Mouse (Mus musculus) hindbrain, embryonic 15.5 days (tissue): Measurements from ENCODE around the gene Brsk2. TPM values are rescaled to one million over a fixed set of nuclear protein-coding genes. Genes with fewer than 3 reads are reported as not detected.

ENCODE experiments used
- ATAC-seq: fragments of 200-750 bp; cut with Nextera tagmentation; 2 replicates; pipeline ENCODE4 v1.8.0; 2017; ENCODE audit warnings: low read depth, moderate number of reproducible peaks, moderate TSS enrichment; ENCODE audit not compliant: low FRiP score
- H3K27ac ChIP-seq: fragments of 300-500 bp; sonication (generic); replicated peaks from 2 replicates; pipeline ENCODE4 v1.5.1; 2015; ENCODE audit warnings: mild to moderate bottlenecking, inconsistent platforms
- H3K27me3 ChIP-seq: fragments of 300-500 bp; sonication (generic); 2 replicates; pipeline ENCODE4 v1.6.1; 2015; ENCODE audit warnings: control low read depth, inconsistent platforms
- H3K36me3 ChIP-seq: fragments of 300-500 bp; sonication (generic); 2 replicates; pipeline ENCODE4 v1.6.1; 2015; ENCODE audit warnings: control low read depth, inconsistent platforms
- H3K4me1 ChIP-seq: fragments of 300-500 bp; sonication (generic); replicated peaks from 2 replicates; pipeline ENCODE4 v1.6.1; 2015; ENCODE audit warnings: control low read depth, inconsistent platforms
- H3K4me2 ChIP-seq: fragments of 300-500 bp; sonication (generic); 2 replicates; pipeline ENCODE4 v1.6.1; 2015; ENCODE audit warnings: moderate library complexity, mild to moderate bottlenecking, inconsistent platforms
- H3K4me3 ChIP-seq: fragments of 300-500 bp; sonication (generic); 2 replicates; pipeline ENCODE4 v1.5.1; 2015; ENCODE audit warnings: mild to moderate bottlenecking, inconsistent platforms
- H3K9ac ChIP-seq: fragments of 300-500 bp; sonication (generic); 2 replicates; pipeline ENCODE4 v1.6.1; 2015; ENCODE audit warnings: inconsistent platforms
- H3K9me3 ChIP-seq: fragments of 300-500 bp; sonication (generic); 2 replicates; pipeline ENCODE4 v1.6.1; 2016; ENCODE audit warnings: control low read depth, inconsistent platforms
- WGBS: fragments of 180-500 bp; shearing (Covaris S2); methylation state at CpG from one replicate; pipeline ENCODE4 v1.1.7; 2015; 5-methylcytosine and 5-hydroxymethylcytosine counted together
- polyA plus RNA-seq: library from polyadenylated mRNA; unstranded; fragments of >200 nt; fragmentation: Nextera tagmentation; extraction: Ambion mirVana; gene quantifications from 2 replicates; pipeline ENCODE4 v1.2.1, GENCODE M21; 2015

The Brsk2 gene
- polyA plus RNA-seq, 1 experiment from 2014 or later, result 23.1 TPM

GRCm38 (mm10) chr7:141934951-141935350 lies 14.6 kb upstream of the Brsk2 start:
- Histone ChIP-seq H3K4me1 (peaks cover 13% of the 10 kb centered on the region; the same call in 1 of the 2 replicates), H3K9ac (no peak overlapping the region), H3K4me2 (no peak overlapping the region), H3K4me3 (no peak overlapping the region), H3K27me3 (no peaks in the 10 kb centered on the region), H3K9me3 (no peaks in the 10 kb centered on the region), H3K27ac (peak overlapping the region; percentile 64), H3K36me3 (no peaks in the 10 kb centered on the region)
- no peak for ATAC-seq
- 54% methylated on average over 6 of the region's 6 CpGs for WGBS

DNA sequence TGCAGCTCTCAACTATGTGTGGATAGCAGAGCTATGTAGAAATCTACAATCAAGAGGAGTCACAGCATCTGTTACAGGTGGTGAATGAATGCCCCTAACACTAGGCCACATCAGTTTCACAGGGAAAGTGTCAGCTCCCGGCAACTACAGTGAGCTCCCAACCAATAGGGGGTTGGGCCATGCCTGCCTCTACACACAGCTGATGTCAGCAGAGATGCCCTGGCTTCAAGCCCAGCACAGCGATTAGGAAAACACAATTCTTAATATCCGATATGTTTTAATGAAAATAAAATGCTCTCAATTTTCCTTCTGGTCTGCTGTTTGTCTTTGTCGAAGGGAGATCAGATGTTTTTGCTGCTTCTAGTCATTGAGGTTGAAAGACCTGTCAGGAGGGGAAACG lies 6.1 kb upstream of the Brsk2 start:
- 51% methylated on average over 5 of the region's 5 CpGs for WGBS
- Histone ChIP-seq H3K9me3 (no peaks in the 10 kb centered on the region), H3K4me3 (no peak overlapping the region), H3K27me3 (no peaks in the 10 kb centered on the region), H3K9ac (no peak overlapping the region), H3K4me2 (no peak overlapping the region), H3K27ac (0 out of 2 replicates have a peak overlapping the region, but pooled peaks have one; percentile 5), H3K36me3 (no peaks in the 10 kb centered on the region), H3K4me1 (peaks cover 39% of the 10 kb centered on the region)
- no peak for ATAC-seq

DNA sequence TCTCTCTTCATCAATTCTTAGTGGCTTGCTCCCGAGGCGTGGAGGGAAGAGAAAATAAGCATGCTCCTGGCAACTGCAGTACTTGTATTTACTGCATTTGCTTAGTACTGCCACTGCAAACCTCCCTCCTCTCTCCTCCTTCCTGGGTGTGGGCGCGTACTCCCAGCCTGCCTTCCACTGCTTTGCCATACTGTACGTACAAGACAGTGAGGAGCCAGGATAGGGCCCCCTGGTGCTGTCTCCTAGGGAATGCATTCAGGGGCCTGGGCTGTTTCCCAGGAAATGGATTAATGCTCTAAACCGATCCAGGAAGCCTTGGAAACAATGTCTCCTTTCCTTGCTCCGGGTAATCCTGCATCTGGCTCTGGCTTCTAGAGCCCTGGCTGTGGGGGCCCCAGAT lies 3.6 kb upstream of the Brsk2 start:
- peak; percentile 43; the same call in 1 of the 2 replicates for ATAC-seq
- no peaks in the 10 kb centered on the region for H3K27me3 ChIP-seq
- H3K4me2 ChIP-seq, result peak overlapping the region; percentile 45
- H3K4me3 ChIP-seq, result peak overlapping the region; percentile 23
- peaks cover 48% of the 10 kb centered on the region for H3K4me1 ChIP-seq
- peak overlapping the region; percentile 76 for H3K27ac ChIP-seq
- H3K9ac ChIP-seq, result no peak overlapping the region
- H3K36me3 ChIP-seq, result no peaks in the 10 kb centered on the region
- no peaks in the 10 kb centered on the region for H3K9me3 ChIP-seq
- 7% methylated on average over 7 of the region's 7 CpGs for WGBS

DNA sequence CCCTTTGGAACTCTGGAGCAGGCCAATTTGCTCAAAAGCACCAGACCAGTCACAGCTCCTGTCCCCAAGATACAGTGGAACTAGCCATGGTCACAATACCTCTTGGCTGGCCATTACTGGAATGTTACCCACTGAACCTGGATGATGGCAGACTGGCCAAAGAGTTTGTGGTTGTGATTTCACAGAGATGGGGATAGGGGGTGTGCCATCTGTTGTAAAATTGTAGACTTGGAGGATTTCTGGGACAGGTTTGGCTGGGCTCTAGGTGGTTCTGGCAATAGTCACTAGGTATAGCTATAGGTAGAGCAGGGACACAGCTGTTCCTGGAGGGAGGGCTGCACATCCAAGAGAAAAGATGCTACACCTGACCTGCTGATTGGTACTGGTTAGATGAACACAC lies 2.0 kb upstream of the Brsk2 start:
- ATAC-seq, result no peak
- H3K4me3 ChIP-seq, result no peak overlapping the region
- no peaks in the 10 kb centered on the region for H3K27me3 ChIP-seq
- H3K36me3 ChIP-seq, result 0 out of 2 replicates have a peak, but pooled peaks cover 5% of the 10 kb centered on the region
- H3K9ac ChIP-seq, result no peak overlapping the region
- H3K4me2 ChIP-seq, result no peak overlapping the region
- no peaks in the 10 kb centered on the region for H3K9me3 ChIP-seq
- H3K4me1 ChIP-seq, result peaks cover 64% of the 10 kb centered on the region
- no peak overlapping the region for H3K27ac ChIP-seq

DNA sequence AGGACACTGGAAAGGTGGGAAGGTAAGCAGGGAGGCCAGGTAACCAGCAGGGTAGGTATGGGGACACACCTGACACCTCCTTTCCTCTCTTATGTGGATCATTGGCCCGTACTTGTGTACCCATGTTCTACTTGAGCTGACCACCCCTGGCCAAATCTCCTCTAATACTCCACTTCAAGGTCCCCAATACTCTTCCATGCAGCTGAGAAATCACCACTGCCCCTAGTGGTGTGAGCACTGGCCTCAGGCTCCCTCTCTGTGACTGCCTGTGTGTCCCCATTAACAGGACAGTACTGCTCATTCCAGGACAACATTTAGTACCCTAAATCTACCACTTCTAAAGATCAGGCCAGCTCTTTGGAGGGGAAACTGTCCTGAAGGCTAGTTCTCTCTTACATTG lies 1.5 kb upstream of the Brsk2 start:
- Histone ChIP-seq H3K36me3 (0 out of 2 replicates have a peak, but pooled peaks cover 5% of the 10 kb centered on the region), H3K27me3 (no peaks in the 10 kb centered on the region), H3K27ac (no peak overlapping the region; the same call in 1 of the 2 replicates), H3K9ac (no peak overlapping the region), H3K9me3 (no peaks in the 10 kb centered on the region), H3K4me2 (peak overlapping the region; percentile 80), H3K4me1 (peaks cover 66% of the 10 kb centered on the region), H3K4me3 (no peak overlapping the region)
- ATAC-seq, result no peak
- 85% methylated on average over 1 of the region's 1 CpGs for WGBS

- peaks cover 76% of the 10 kb centered on the region for H3K4me1 ChIP-seq
- H3K27ac ChIP-seq, result peak overlapping the region; percentile 97
- peak overlapping the region; percentile 80 for H3K4me2 ChIP-seq
- 0 out of 2 replicates have a peak, but pooled peaks cover 5% of the 10 kb centered on the region for H3K36me3 ChIP-seq
- peak overlapping the region; percentile 86 for H3K4me3 ChIP-seq
- WGBS, result under 1% methylated on average over 38 of the region's 54 CpGs
- H3K27me3 ChIP-seq, result no peaks in the 10 kb centered on the region
- H3K9me3 ChIP-seq, result no peaks in the 10 kb centered on the region
- ATAC-seq, result peak; percentile 47
- peak overlapping the region; percentile 93 for H3K9ac ChIP-seq
Observed at GRCm38 (mm10) chr7:141949799-141950103, 200 bp downstream of the Brsk2 start.

- H3K4me3 ChIP-seq, result peak overlapping the region; percentile 86
- under 1% methylated on average over 73 of the region's 84 CpGs for WGBS
- H3K9ac ChIP-seq, result peak overlapping the region; percentile 93
- peak overlapping the region; percentile 97 for H3K27ac ChIP-seq
- 0 out of 2 replicates have a peak, but pooled peaks cover 5% of the 10 kb centered on the region for H3K36me3 ChIP-seq
- H3K9me3 ChIP-seq, result no peaks in the 10 kb centered on the region
- ATAC-seq, result peak; percentile 24
- no peaks in the 10 kb centered on the region for H3K27me3 ChIP-seq
- peak overlapping the region; percentile 80 for H3K4me2 ChIP-seq
- peaks cover 81% of the 10 kb centered on the region for H3K4me1 ChIP-seq
Observed at GRCm38 (mm10) chr7:141950104-141951013, 808 bp downstream of the Brsk2 start.

DNA sequence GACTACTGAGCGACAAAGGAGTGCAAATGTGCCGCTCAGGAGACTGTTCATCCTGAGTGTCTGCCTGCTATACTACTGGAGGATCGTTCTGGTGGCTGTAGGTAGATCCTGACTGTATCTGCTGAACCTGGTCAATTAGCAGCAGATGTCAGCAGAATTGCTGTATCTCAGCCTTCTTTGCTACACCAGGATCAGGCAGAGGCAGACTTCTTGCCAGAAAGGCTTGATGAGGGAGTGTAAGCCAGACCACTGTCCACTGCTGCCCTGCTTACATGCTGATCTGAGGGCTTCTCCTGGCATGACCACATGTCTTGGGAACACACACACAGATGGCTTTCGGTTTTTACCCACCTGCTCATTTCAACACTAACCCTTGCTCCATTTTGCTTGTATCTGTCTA lies 2.3 kb downstream of the Brsk2 start:
- no peaks in the 10 kb centered on the region for H3K9me3 ChIP-seq
- 76% methylated on average over 4 of the region's 4 CpGs for WGBS
- H3K4me3 ChIP-seq, result peak overlapping the region; percentile 86
- ATAC-seq, result no peak
- peak overlapping the region; percentile 80 for H3K4me2 ChIP-seq
- peak overlapping the region; percentile 97 for H3K27ac ChIP-seq
- H3K4me1 ChIP-seq, result peaks cover 81% of the 10 kb centered on the region
- no peaks in the 10 kb centered on the region for H3K27me3 ChIP-seq
- peak overlapping the region; percentile 93 for H3K9ac ChIP-seq
- H3K36me3 ChIP-seq, result 0 out of 2 replicates have a peak, but pooled peaks cover 5% of the 10 kb centered on the region

DNA sequence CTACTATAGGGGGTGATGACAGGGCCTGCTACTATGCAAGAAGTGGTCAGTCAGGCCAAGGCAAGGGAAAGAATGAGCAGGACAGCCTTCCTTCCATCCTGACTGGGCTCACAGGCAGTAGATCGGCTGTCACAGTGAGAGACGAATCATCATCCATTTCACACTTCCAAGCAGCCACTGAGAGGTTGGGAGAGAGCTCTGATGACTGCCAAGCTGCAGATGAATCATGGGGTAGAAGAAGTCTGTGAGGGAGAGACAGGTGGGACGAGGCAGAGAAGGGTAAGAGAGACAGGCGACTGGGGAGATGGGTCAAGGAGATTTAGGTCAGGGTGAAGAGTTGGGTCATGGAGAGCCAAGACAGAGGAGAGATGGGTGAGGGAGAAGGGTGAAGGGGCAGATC lies 3.4 kb downstream of the Brsk2 start:
- no peaks in the 10 kb centered on the region for H3K9me3 ChIP-seq
- no peak overlapping the region; the same call in 1 of the 2 replicates for H3K4me2 ChIP-seq
- no peak for ATAC-seq
- no peaks in the 10 kb centered on the region for H3K27me3 ChIP-seq
- WGBS, result 75% methylated on average over 4 of the region's 4 CpGs
- no peak overlapping the region for H3K27ac ChIP-seq
- H3K9ac ChIP-seq, result no peak overlapping the region
- H3K4me3 ChIP-seq, result no peak overlapping the region
- H3K36me3 ChIP-seq, result 0 out of 2 replicates have a peak, but pooled peaks cover 5% of the 10 kb centered on the region
- H3K4me1 ChIP-seq, result peaks cover 84% of the 10 kb centered on the region

DNA sequence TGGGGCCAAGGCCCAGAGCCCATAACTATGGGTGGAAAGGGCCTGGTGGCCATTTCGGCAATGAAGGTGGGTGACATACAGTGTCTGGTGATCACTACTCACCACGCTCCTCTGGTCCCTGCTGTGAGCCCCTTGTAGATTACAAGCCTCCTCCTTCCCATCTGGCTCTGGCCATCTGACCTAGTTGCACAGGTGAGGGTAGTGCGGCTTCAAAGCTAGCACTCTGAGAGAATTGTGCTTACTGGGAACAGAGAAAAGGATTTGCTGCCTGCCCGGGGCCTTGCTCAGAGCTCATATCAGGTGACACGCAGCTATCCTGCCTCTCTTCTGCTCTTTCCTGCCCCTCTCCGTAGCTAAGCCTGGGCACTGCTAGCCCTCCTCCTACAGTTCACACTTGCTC lies 4.1 kb downstream of the Brsk2 start:
- 0 out of 2 replicates have a peak, but pooled peaks cover 5% of the 10 kb centered on the region for H3K36me3 ChIP-seq
- H3K9me3 ChIP-seq, result no peaks in the 10 kb centered on the region
- H3K27me3 ChIP-seq, result no peaks in the 10 kb centered on the region
- H3K4me1 ChIP-seq, result peaks cover 82% of the 10 kb centered on the region
- no peak overlapping the region for H3K27ac ChIP-seq
- 0 out of 2 replicates have a peak overlapping the region, but pooled peaks have one; percentile 1 for H3K9ac ChIP-seq
- H3K4me3 ChIP-seq, result no peak overlapping the region
- H3K4me2 ChIP-seq, result no peak overlapping the region
- 75% methylated on average over 6 of the region's 6 CpGs for WGBS
- no peak for ATAC-seq

DNA sequence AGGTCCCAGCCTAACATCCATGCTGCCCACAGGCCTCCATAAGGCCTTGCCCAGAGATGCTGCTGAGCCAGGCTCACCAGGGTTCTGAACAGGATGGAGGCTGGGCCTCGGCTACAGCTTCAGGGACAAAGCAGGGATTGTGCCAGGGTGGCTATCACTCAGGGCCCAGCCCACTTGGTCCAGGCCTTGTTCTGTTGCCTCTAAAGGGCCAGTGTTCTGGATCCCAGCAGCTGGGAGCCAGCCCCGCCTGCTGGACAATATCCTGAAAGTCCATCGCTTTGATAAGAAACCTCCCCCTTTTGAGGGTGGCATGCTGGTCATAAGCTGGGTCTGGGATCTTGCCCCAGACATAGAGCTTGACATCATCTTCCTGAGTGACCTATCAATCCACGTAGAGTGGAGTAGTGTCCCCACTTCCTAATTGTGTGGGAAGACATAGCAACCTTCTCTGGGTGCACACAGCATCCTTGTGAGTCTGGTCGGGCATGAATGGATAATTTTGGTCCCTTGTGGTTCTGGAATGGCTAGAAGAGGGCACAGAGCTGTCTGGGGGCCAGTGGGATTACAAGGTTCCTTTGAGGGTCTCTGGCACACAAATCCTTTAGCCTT lies 6.1 kb downstream of the Brsk2 start:
- 57% methylated on average over 5 of the region's 5 CpGs for WGBS
- Histone ChIP-seq H3K4me1 (peaks cover 96% of the 10 kb centered on the region), H3K27me3 (no peaks in the 10 kb centered on the region), H3K9me3 (no peaks in the 10 kb centered on the region), H3K27ac (no peak overlapping the region), H3K9ac (no peak overlapping the region), H3K36me3 (0 out of 2 replicates have a peak, but pooled peaks cover 5% of the 10 kb centered on the region), H3K4me3 (no peak overlapping the region), H3K4me2 (no peak overlapping the region)
- ATAC-seq, result no peak

DNA sequence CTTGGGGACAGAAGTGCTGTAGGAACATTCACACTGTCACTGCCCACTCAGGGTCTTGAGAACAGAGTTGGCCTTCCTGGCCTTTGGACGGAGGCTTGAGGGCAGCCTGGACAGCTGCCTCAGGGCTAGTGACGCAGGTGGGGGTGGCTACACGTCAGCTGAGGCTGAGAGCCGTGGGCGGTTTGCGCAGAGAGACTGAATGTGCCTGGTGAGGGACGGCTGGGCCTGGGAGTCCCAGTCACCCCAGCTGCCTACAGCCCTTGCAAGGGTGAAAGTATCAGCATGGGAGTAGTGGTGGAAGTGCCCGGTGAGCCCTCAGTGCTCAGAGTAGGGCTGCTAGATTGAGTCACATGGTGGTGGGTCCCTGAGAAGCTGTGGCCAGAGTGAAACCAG lies 6.6 kb downstream of the Brsk2 start:
- H3K27me3 ChIP-seq, result no peaks in the 10 kb centered on the region
- 63% methylated on average over 8 of the region's 8 CpGs for WGBS
- ATAC-seq, result no peak
- H3K4me1 ChIP-seq, result peaks cover 97% of the 10 kb centered on the region
- no peak overlapping the region for H3K9ac ChIP-seq
- no peak overlapping the region for H3K27ac ChIP-seq
- H3K9me3 ChIP-seq, result no peaks in the 10 kb centered on the region
- H3K4me3 ChIP-seq, result no peak overlapping the region
- H3K36me3 ChIP-seq, result 0 out of 2 replicates have a peak, but pooled peaks cover 5% of the 10 kb centered on the region
- H3K4me2 ChIP-seq, result no peak overlapping the region
